Mouse (Mus musculus): ENCODE measurements around the gene Scn2b.

Scn2b gene

GRCm38 (mm10) chr9:45119954-45120530 is 2.5 kb downstream of the Scn2b start:
- in situ Hi-C loops (cut with MboI), result no loop called here

GRCm38 (mm10) chr9:45120567-45120966 is 3.0 kb downstream of the Scn2b start:
- in situ Hi-C loops (cut with MboI), result no loop called here

- in situ Hi-C loops (cut with MboI), result no loop called here
Observed at GRCm38 (mm10) chr9:45121001-45121400, 3.4 kb downstream of the Scn2b start.

- in situ Hi-C loops (cut with MboI), result no loop called here
Observed at GRCm38 (mm10) chr9:45121769-45122168, 4.2 kb downstream of the Scn2b start.

GRCm38 (mm10) chr9:45122209-45122761 is 4.7 kb downstream of the Scn2b start:
- in situ Hi-C loops (cut with MboI), result no loop called here

GRCm38 (mm10) chr9:45125211-45125610 is 7.6 kb downstream of the Scn2b start:
- in situ Hi-C loops (cut with MboI), result no loop called here

- in situ Hi-C loops (cut with MboI), result no loop called here
Observed at GRCm38 (mm10) chr9:45126941-45127340, 9.4 kb downstream of the Scn2b start.

GRCm38 (mm10) chr9:45130119-45130518 is 12.5 kb downstream of the Scn2b start:
- in situ Hi-C loops (cut with MboI), result no loop called here

GRCm38 (mm10) chr9:45133484-45134310 is 16.1 kb downstream of the Scn2b start:
- in situ Hi-C loops (cut with MboI), result no loop called here

- in situ Hi-C loops (cut with MboI), result no loop called here
Observed at GRCm38 (mm10) chr9:45136442-45137169, 19.0 kb downstream of the Scn2b start.

GRCm38 (mm10) chr9:45138191-45139032 is 20.8 kb downstream of the Scn2b start, which contains the start of gene Scn4b:
Gene Scn4b (plus strand): TSS chr9:45138395.
- in situ Hi-C loops (cut with MboI), result no loop called here

- in situ Hi-C loops (cut with MboI), result no loop called here
Observed at GRCm38 (mm10) chr9:45139082-45139481, 21.5 kb downstream of the Scn2b start.

GRCm38 (mm10) chr9:45140945-45141344 is 23.4 kb downstream of the Scn2b start:
- in situ Hi-C loops (cut with MboI), result loop anchor here (10.0 kb wide), 1 partner anchor 116 kb away; no protein-coding TSS in a partner anchor

- in situ Hi-C loops (cut with MboI), result loop anchor here (10.0 kb wide), 1 partner anchor 118 kb away; no protein-coding TSS in a partner anchor
Observed at GRCm38 (mm10) chr9:45142686-45143085, 25.1 kb downstream of the Scn2b start.

- in situ Hi-C loops (cut with MboI), result loop anchor here (10.0 kb wide), 1 partner anchor 121 kb away; no protein-coding TSS in a partner anchor
Observed at GRCm38 (mm10) chr9:45145533-45146266, 28.1 kb downstream of the Scn2b start.

- in situ Hi-C loops (cut with MboI), result loop anchor here (10.0 kb wide), 1 partner anchor 121 kb away; no protein-coding TSS in a partner anchor
Observed at GRCm38 (mm10) chr9:45146267-45146597, 28.6 kb downstream of the Scn2b start.

- in situ Hi-C loops (cut with MboI), result no loop called here
Observed at GRCm38 (mm10) chr9:45150933-45151332, 33.4 kb downstream of the Scn2b start.

- in situ Hi-C loops (cut with MboI), result no loop called here
Observed at GRCm38 (mm10) chr9:45153361-45153760, 35.8 kb downstream of the Scn2b start.

- in situ Hi-C loops (cut with MboI), result no loop called here
Observed at GRCm38 (mm10) chr9:45167903-45168302, 50.3 kb downstream of the Scn2b start.

- in situ Hi-C loops (cut with MboI), result no loop called here
Observed at GRCm38 (mm10) chr9:45170150-45170549, 52.6 kb downstream of the Scn2b start.

Data from mature B cell (primary cell).